Comparison of ENCODE assay signal across 8 mouse cellular contexts in the genomic region with DNA sequence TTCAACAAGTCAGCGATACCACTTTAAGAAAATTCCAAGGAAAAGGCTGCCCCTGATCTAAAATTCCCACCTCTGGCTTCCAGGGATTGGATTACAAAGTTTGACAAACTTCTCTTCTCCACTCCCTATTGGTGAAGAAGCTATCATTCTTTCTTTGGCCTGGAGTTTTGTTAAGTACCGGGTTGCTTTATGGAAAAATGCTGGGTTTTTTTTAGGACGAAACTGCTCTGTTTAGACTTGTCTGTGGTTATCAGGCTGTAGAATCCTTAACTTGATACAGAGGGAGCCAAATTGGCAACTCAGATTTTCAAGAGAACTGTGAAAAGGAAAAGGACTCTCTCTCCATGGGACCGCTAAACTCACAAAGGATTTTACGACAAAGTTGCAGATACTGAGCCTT. TPM values are rescaled to one million over a fixed set of nuclear protein-coding genes. Genes with fewer than 3 reads are reported as not detected.
A peak's percentile ranks its signal among the peaks of the same experiment; 100 is the strongest.
DNase-seq lines count a peak whose midpoint lies in the region; ATAC-seq and TF ChIP-seq lines count a peak whose summit lies in the region.

Gene Ttc23, plus strand, starts transcription at position 134 of the 400 bp plus-strand sequence.

- intact Hi-C loops in left cerebral cortex, adult 2 months (cut with DNase I), result no loop called here

- peak within 1 kb of the TSS; percentile 29; the same call in 1 of the 2 replicates for H3K27ac ChIP-seq in left cerebral cortex, adult 2 months
- H3K27ac ChIP-seq in embryonic facial prominence, embryonic 12.5 days, result peak within 1 kb of the TSS; percentile 87
- peak within 1 kb of the TSS; percentile 2; the same call in 1 of the 2 replicates for H3K27ac ChIP-seq in heart, embryonic 11.5 days (ENCODE audit: low read depth, low read length)
- H3K27ac ChIP-seq in limb, embryonic 10.5 days, result peak within 1 kb of the TSS; percentile 92
- no peak within 1 kb of the TSS for H3K27ac ChIP-seq in neural tube, embryonic 12.5 days

- H3K9ac ChIP-seq in embryonic facial prominence, embryonic 12.5 days, result peak within 1 kb of the TSS; percentile 77
- H3K9ac ChIP-seq in heart, embryonic 11.5 days (ENCODE audit: low read depth, low read length), result peak within 1 kb of the TSS; percentile 92
- H3K9ac ChIP-seq in neural tube, embryonic 12.5 days, result peak within 1 kb of the TSS; percentile 59

- H3K36me3 ChIP-seq in embryonic facial prominence, embryonic 12.5 days, result no peaks in the 10 kb centered on the region
- no peaks in the 10 kb centered on the region for H3K36me3 ChIP-seq in heart, embryonic 11.5 days (ENCODE audit: control insufficient read depth, insufficient read depth, low read length)
- no peaks in the 10 kb centered on the region for H3K36me3 ChIP-seq in limb, embryonic 10.5 days
- no peaks in the 10 kb centered on the region for H3K36me3 ChIP-seq in neural tube, embryonic 12.5 days

- 1% methylated on average over 5 of the region's 5 CpGs for WGBS in embryonic facial prominence, embryonic 12.5 days
- under 1% methylated on average over 5 of the region's 5 CpGs for WGBS in heart, embryonic 11.5 days (ENCODE audit: insufficient replicate concordance)
- WGBS in limb, embryonic 10.5 days, result 1% methylated on average over 5 of the region's 5 CpGs
- WGBS in neural tube, embryonic 12.5 days, result 1% methylated on average over 5 of the region's 5 CpGs

- no peaks in the 10 kb centered on the region for H3K9me3 ChIP-seq in embryonic facial prominence, embryonic 12.5 days
- H3K9me3 ChIP-seq in heart, embryonic 11.5 days (replicated peaks; ENCODE audit: control insufficient read depth, low read length), result no peaks in the 10 kb centered on the region
- H3K9me3 ChIP-seq in limb, embryonic 10.5 days (replicated peaks), result no peaks in the 10 kb centered on the region
- H3K9me3 ChIP-seq in neural tube, embryonic 12.5 days, result no peaks in the 10 kb centered on the region

- peak; percentile 36; the same call in 1 of the 2 replicates for ATAC-seq in embryonic facial prominence, embryonic 12.5 days (ENCODE audit: insufficient number of reproducible peaks, insufficient read depth, low FRiP score, low TSS enrichment)
- no peak for ATAC-seq in heart, embryonic 11.5 days (replicated peaks; ENCODE audit: insufficient number of reproducible peaks, low FRiP score, low TSS enrichment)
- ATAC-seq in neural tube, embryonic 12.5 days (ENCODE audit: low FRiP score, low read depth), result no peak

- TF ChIP-seq CTCF in left cerebral cortex, adult 2 months (IDR thresholded peaks at IDR 0.05), result no peak

- DNase-seq in left cerebral cortex, adult 2 months (ENCODE audit: extremely low spot score in 1 of 2, low spot score in 2 of 2), result no peak
- no peak for DNase-seq in left cerebral cortex, adult 11 months (ENCODE audit: low spot score)
- no peak for DNase-seq in limb, embryonic 10.5 days (ENCODE audit: low spot score)
- DNase-seq in spleen, postnatal 36 days (ENCODE audit: low spot score in 2 of 2), result no peak
- DNase-seq in thymus, adult 18-20 months, result no peak

- H3K27me3 ChIP-seq in embryonic facial prominence, embryonic 12.5 days, result no peaks in the 10 kb centered on the region
- H3K27me3 ChIP-seq in heart, embryonic 11.5 days (ENCODE audit: control insufficient read depth, insufficient read depth, low read length), result no peaks in the 10 kb centered on the region
- no peaks in the 10 kb centered on the region for H3K27me3 ChIP-seq in limb, embryonic 10.5 days (ENCODE audit: low read depth, poor library complexity, severe bottlenecking)
- H3K27me3 ChIP-seq in neural tube, embryonic 12.5 days (replicated peaks), result no peaks in the 10 kb centered on the region

- peaks cover 38% of the 10 kb centered on the region for H3K4me1 ChIP-seq in embryonic facial prominence, embryonic 12.5 days
- peaks cover 17% of the 10 kb centered on the region for H3K4me1 ChIP-seq in heart, embryonic 11.5 days (ENCODE audit: control insufficient read depth, insufficient read depth, low read length)
- H3K4me1 ChIP-seq in limb, embryonic 10.5 days, result peaks cover 46% of the 10 kb centered on the region
- H3K4me1 ChIP-seq in neural tube, embryonic 12.5 days, result peaks cover 26% of the 10 kb centered on the region

- H3K4me2 ChIP-seq in embryonic facial prominence, embryonic 12.5 days (replicated peaks), result peak within 1 kb of the TSS; percentile 75
- H3K4me2 ChIP-seq in heart, embryonic 11.5 days, result peak within 1 kb of the TSS; percentile 87
- H3K4me2 ChIP-seq in neural tube, embryonic 12.5 days (replicated peaks), result peak within 1 kb of the TSS; percentile 60

- peak within 1 kb of the TSS; percentile 35 for H3K4me3 ChIP-seq in left cerebral cortex, adult 2 months
- peak within 1 kb of the TSS; percentile 66 for H3K4me3 ChIP-seq in embryonic facial prominence, embryonic 12.5 days
- H3K4me3 ChIP-seq in heart, embryonic 11.5 days (ENCODE audit: low read depth, low read length), result peak within 1 kb of the TSS; percentile 81
- H3K4me3 ChIP-seq in limb, embryonic 10.5 days, result peak within 1 kb of the TSS; percentile 66
- peak within 1 kb of the TSS; percentile 64 for H3K4me3 ChIP-seq in neural tube, embryonic 12.5 days

RNA-seq across cellular contexts. Expression of gene Ttc23, which starts in this region (rescaled TPM):
- total RNA-seq in left cerebral cortex, adult 2 months (2021), result 1 to 10 TPM; 6.1 to 9.0 TPM
- 50.9 and 54.4 TPM in 2 replicates for polyA plus RNA-seq in embryonic facial prominence, embryonic 12.5 days (2016; fragmentation: Nextera tagmentation; extraction: Ambion mirVana)
- 20.2 and 24.6 TPM in 2 replicates for polyA plus RNA-seq in heart, embryonic 11.5 days (2014; fragmentation: Nextera tagmentation; extraction: Ambion mirVana)
- polyA plus RNA-seq in limb, embryonic 10.5 days (2016; fragmentation: Nextera tagmentation; extraction: Ambion mirVana), result 52.0 and 59.6 TPM in 2 replicates
- polyA plus RNA-seq in neural tube, embryonic 12.5 days (2016; fragmentation: Nextera tagmentation; extraction: Ambion mirVana), result 22.2 and 23.7 TPM in 2 replicates
